Comparison of ENCODE assay signal across 20 mouse cellular contexts in genomic region chr10:60737886-60738640, GRCm38 (mm10). TPM values are rescaled to one million over a fixed set of nuclear protein-coding genes. Genes with fewer than 3 reads are reported as not detected.
DNase-seq lines count a peak whose midpoint lies in the region; ATAC-seq and TF ChIP-seq lines count a peak whose summit lies in the region.
"Had no signal": no experiment of that assay in that cellular context is flagged by ENCODE, and none has a peak within 500 bp of the region (broad histone marks: within the 10 kb centered on the region; RNA-seq: fewer than 3 reads in every experiment).

No protein-coding gene starts in this region.

- peak overlapping the region; percentile 10; the same call in 1 of the 2 replicates for H3K27ac ChIP-seq in layer of hippocampus, adult 2 months
- no peak overlapping the region for H3K27ac ChIP-seq in ES-E14 (ENCODE audit: insufficient read depth, low read depth, low read length, poor library complexity, severe bottlenecking)
- no peak overlapping the region for H3K27ac ChIP-seq in midbrain, postnatal 0 days (ENCODE audit: low read depth, low read length)
- H3K27ac ChIP-seq: forebrain, embryonic 15.5 days; heart, embryonic 10.5 days; intestine, embryonic 15.5 days; left cerebral cortex, adult 2 months; midbrain, embryonic 15.5 days; stomach, postnatal 0 days had no signal

- 85% methylated on average over 6 of the region's 9 CpGs for WGBS in midbrain, postnatal 0 days

- no peak overlapping the region for H3K4me2 ChIP-seq in midbrain, postnatal 0 days (ENCODE audit: low read depth, low read length, poor library complexity, severe bottlenecking)
- H3K4me2 ChIP-seq: forebrain, embryonic 15.5 days; hindbrain, embryonic 12.5 days; intestine, embryonic 15.5 days; liver, embryonic 11.5 days; lung, embryonic 14.5 days; midbrain, embryonic 15.5 days had no signal

- TF ChIP-seq CTCF in layer of hippocampus, adult 2 months (conservative IDR thresholded peaks at IDR 0.05): no peak
- TF ChIP-seq CTCF in midbrain, postnatal 0 days (IDR thresholded peaks at IDR 0.05): no peak

- no peaks in the 10 kb centered on the region for H3K27me3 ChIP-seq in midbrain, postnatal 0 days (ENCODE audit: insufficient read depth, low read length)
- H3K27me3 ChIP-seq: forebrain, embryonic 15.5 days; hindbrain, embryonic 12.5 days; intestine, embryonic 15.5 days; midbrain, embryonic 15.5 days had no signal

- peaks cover 5 to 15% of the 10 kb centered on the region in 2 experiments; a peak in 3 of 4 replicates for H3K4me1 ChIP-seq in ES-E14 (ENCODE audit: control insufficient read depth in 2 of 2, insufficient read depth in 2 of 2, low read length in 2 of 2, poor library complexity in 1 of 2)
- H3K4me1 ChIP-seq in midbrain, postnatal 0 days (ENCODE audit: insufficient read depth, low read length): no peaks in the 10 kb centered on the region
- H3K4me1 ChIP-seq: forebrain, embryonic 15.5 days; midbrain, embryonic 15.5 days had no signal

- no peak for DNase-seq in layer of hippocampus, adult 2 months (ENCODE audit: low spot score in 2 of 2)
- no peak for DNase-seq in layer of hippocampus, adult 18-20 months (ENCODE audit: low spot score in 2 of 2)
- DNase-seq in A20 (ENCODE audit: low read depth, low spot score) (peak; percentile 49), ES-E14 (ENCODE audit: low read depth, low spot score) (no peak)
- DNase-seq in thymus, adult 18-20 months: no peak
- no peak for DNase-seq in midbrain, postnatal 0 days (ENCODE audit: low spot score)
- DNase-seq: gastrocnemius, postnatal 36 days; kidney, postnatal 10 days; lung, embryonic 14.5 days; retina, postnatal 1 day had no signal

- H3K4me3 ChIP-seq in layer of hippocampus, adult 2 months: no peak overlapping the region
- H3K4me3 ChIP-seq in ES-E14 (ENCODE audit: insufficient read depth in 1 of 2, low read depth in 1 of 2, low read length in 2 of 2, poor library complexity in 1 of 2, severe bottlenecking in 1 of 2): no peak overlapping the region
- no peak overlapping the region for H3K4me3 ChIP-seq in midbrain, postnatal 0 days (ENCODE audit: low read depth, low read length)
- H3K4me3 ChIP-seq: forebrain, embryonic 15.5 days; heart, embryonic 10.5 days; hindbrain, embryonic 12.5 days; intestine, embryonic 15.5 days; left cerebral cortex, adult 2 months; midbrain, embryonic 15.5 days had no signal

- in situ Hi-C loops in ES-E14 (cut with MboI; ENCODE audit: low sequenced_read_pairs in 2 of 2, unreplicated experiment in 2 of 2): no loop called here

- peak; percentile 68 for ATAC-seq in megakaryocyte, adult 5-6 weeks (ENCODE audit: poor library complexity, severe bottlenecking)
- ATAC-seq in midbrain, postnatal 0 days (ENCODE audit: low FRiP score): no peak
- ATAC-seq: CD4-positive, CD25-positive, alpha-beta regulatory T cell, adult 4 months; forebrain, embryonic 15.5 days; intestine, embryonic 15.5 days; midbrain, embryonic 15.5 days had no signal

- H3K36me3 ChIP-seq in ES-E14 (ENCODE audit: control insufficient read depth, insufficient read depth, low read length, poor library complexity, severe bottlenecking): no peaks in the 10 kb centered on the region; the same call in 1 of the 2 replicates
- H3K36me3 ChIP-seq in midbrain, postnatal 0 days (ENCODE audit: insufficient read depth, low read length): no peaks in the 10 kb centered on the region
- H3K36me3 ChIP-seq: forebrain, embryonic 15.5 days; heart, embryonic 10.5 days; intestine, embryonic 15.5 days; midbrain, embryonic 15.5 days had no signal

- no peaks in the 10 kb centered on the region for H3K9me3 ChIP-seq in ES-E14 (ENCODE audit: control insufficient read depth, insufficient read depth, low read depth, low read length)
- no peaks in the 10 kb centered on the region for H3K9me3 ChIP-seq in midbrain, postnatal 0 days (ENCODE audit: low read length)
- H3K9me3 ChIP-seq: forebrain, embryonic 15.5 days; heart, embryonic 10.5 days; hindbrain, embryonic 12.5 days; intestine, embryonic 15.5 days; midbrain, embryonic 15.5 days had no signal

- H3K9ac ChIP-seq in ES-E14 (ENCODE audit: insufficient read depth, low read depth, low read length, poor library complexity, severe bottlenecking): no peak overlapping the region
- H3K9ac ChIP-seq in midbrain, postnatal 0 days (replicated peaks; ENCODE audit: low read length, poor library complexity, severe bottlenecking): no peak overlapping the region
- H3K9ac ChIP-seq: forebrain, embryonic 15.5 days; hindbrain, embryonic 12.5 days; intestine, embryonic 15.5 days; lung, embryonic 14.5 days; midbrain, embryonic 15.5 days had no signal

TF ChIP-seq in ES-E14, 5 proteins besides CTCF, POLR2A, EP300 and RAD21:
- TF ChIP-seq CHD2 (IDR thresholded peaks at IDR 0.05; ENCODE audit: low read depth, low read length) (no peak), ZNF384 (IDR thresholded peaks at IDR 0.05; ENCODE audit: low read depth, low read length) (peak; percentile 76; the same call in 1 of the 2 replicates), MAFK (IDR thresholded peaks at IDR 0.05; ENCODE audit: insufficient read depth, low read depth, low read length) (no peak)

RNA-seq across cellular contexts. Expression of gene Slc29a3, which starts 14.5 kb away (rescaled TPM):
- 10 to 100 TPM; 14.6 to 18.3 TPM for total RNA-seq in layer of hippocampus, adult 2 months (2021)
- total RNA-seq in layer of hippocampus, adult 18-20 months (2021): 10 to 100 TPM; 13.6 to 14.5 TPM
- 11.9 and 21.4 TPM in 2 replicates for total RNA-seq in ES-E14 (2012; rRNA removed)
- total RNA-seq in megakaryocyte, adult 5-6 weeks (2015): 74.1 and 81.6 TPM in 2 replicates
- total RNA-seq in megakaryocyte, adult 5-6 weeks (2017): 25.5 and 32.2 TPM in 2 replicates
- 7.3 and 7.8 TPM in 2 replicates for total RNA-seq in midbrain, postnatal 0 days (2014; rRNA removed)
- polyA plus RNA-seq in midbrain, postnatal 0 days (2015; fragmentation: Nextera tagmentation; extraction: Ambion mirVana): 6.9 and 8.5 TPM in 2 replicates

RNA-seq across cellular contexts. Expression of gene Cdh23, which starts 41.8 kb away (rescaled TPM):
- 1 to 10 TPM; 2.7 to 2.9 TPM for total RNA-seq in layer of hippocampus, adult 2 months (2021)
- total RNA-seq in layer of hippocampus, adult 18-20 months (2021): 1 to 10 TPM; 5.8 to 5.9 TPM
- total RNA-seq in ES-E14 (2012; rRNA removed): 2.3 and 2.7 TPM in 2 replicates
- 0.16 and 0.36 TPM in 2 replicates for total RNA-seq in megakaryocyte, adult 5-6 weeks (2015)
- 0.29 and 0.77 TPM in 2 replicates for total RNA-seq in megakaryocyte, adult 5-6 weeks (2017)
- 20.8 and 24.7 TPM in 2 replicates for total RNA-seq in midbrain, postnatal 0 days (2014; rRNA removed)
- 4.4 and 4.8 TPM in 2 replicates for polyA plus RNA-seq in midbrain, postnatal 0 days (2015; fragmentation: Nextera tagmentation; extraction: Ambion mirVana)
